Mouse (Mus musculus) ovary, postnatal 10 days (tissue): ENCODE data around the gene Insl6.

Source experiments
- DNase-seq: peaks from one replicate; pipeline ENCODE4 v3.0.0; 2022; ENCODE audit warnings: low spot score

Insl6 gene

GRCm38 (mm10) chr19:29287863-29288262 is 37.3 kb downstream of the Insl6 start:
- DNase-seq: no peak

DNA sequence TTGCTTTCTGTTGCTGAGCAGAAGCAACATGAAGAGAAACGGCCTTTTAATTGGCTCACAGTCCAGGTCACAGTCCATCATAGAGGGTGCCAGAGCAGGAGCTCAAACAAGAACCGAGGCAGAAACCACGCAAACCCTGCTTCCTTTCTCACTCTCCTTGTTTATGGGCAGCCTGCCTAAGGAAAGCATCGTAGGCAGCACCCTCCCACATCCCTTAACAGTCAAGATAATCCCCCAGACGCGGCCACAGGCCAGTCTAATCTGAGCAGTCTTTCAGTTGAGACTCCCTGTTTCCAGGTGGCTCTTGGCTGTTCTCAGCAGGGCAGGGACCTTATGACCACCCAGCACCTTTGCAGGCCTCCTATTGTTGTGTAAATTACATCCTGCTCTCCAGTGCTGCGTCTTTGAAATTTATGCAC is 39.7 kb downstream of the Insl6 start:
- no peak for DNase-seq

- no peak for DNase-seq
These were observed 46.1 kb downstream of the Insl6 start for GRCm38 (mm10) chr19:29278944-29279587.

DNA sequence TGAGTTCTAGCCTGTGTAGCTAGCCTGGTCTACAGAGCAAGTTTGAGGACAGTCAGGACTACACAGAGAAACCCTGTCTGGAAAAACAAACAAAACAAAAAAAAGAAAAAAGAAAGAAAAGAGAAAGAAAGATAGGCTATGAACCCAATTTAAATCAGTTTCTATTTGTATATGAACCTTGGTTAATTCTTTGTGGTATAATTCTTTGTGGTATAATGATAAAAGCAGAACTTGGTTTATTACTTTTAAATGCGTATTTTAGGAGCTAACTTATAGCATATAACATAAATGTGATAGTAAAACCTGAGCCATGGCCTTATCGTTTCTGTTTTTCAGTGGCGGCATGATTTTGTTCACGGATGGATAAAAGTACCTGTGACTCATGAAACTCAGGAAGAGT is 48.7 kb downstream of the Insl6 start:
- DNase-seq: no peak

DNA sequence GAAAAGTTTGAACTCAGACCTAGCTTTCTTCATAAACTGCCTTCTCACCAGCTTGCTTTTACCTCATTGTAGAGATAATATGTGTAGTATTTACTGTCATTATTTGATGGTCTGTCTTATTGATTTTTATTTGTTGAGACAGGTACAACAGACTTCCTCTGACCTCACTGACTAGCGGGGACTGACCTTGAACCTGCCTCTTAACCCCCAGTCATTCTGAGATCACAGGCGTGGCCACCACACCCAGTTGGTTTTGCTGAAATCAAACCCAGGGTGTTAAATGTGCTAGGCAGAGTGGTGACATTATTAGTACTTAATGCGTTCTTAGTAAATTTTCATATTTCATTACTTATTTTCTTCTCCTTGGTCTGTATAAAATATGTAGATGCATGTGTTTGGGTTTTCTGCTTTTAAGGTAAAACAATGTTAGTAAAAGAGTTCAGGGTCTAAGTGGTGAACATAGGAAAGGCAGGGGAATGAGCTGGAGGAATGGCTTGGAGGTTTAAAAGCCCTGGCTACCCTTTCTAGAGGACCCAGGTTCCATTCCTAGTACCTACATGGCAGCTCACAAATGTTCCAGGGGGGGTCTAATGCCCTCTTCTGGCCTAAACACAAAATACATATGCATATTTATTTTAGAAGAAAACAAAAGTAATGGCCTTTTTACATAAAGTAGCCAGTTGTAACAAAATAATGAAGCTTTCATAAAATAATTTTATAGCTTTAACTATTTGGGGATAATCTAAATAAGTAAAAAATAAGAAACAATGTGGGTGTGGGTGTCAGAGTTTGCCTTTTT is 52.9 kb downstream of the Insl6 start:
- no peak for DNase-seq
